Mouse (Mus musculus) small intestine, adult 2 months (tissue): Measurements from ENCODE around the gene Tmeff1. TPM values are rescaled to one million over a fixed set of nuclear protein-coding genes. Genes with fewer than 3 reads are reported as not detected.
A peak's percentile ranks its signal among the peaks of the same experiment; 100 is the strongest.

ENCODE experiments used
- H3K27ac ChIP-seq: fragments of 200-500 bp; 2 replicates; pipeline ENCODE4 v1.5.1; 2012; ENCODE audit warnings: low read depth, low read length, control low read depth, inconsistent platforms; ENCODE audit not compliant: insufficient read depth
- H3K27me3 ChIP-seq: fragments of 200-500 bp; 2 replicates; pipeline ENCODE4 v1.6.1; 2012; ENCODE audit warnings: mild to moderate bottlenecking, moderate library complexity, low read length, inconsistent platforms; ENCODE audit not compliant: control insufficient read depth, insufficient read depth
- H3K36me3 ChIP-seq: fragments of 200-500 bp; 2 replicates; pipeline ENCODE4 v1.6.1; 2012; ENCODE audit warnings: mild to moderate bottlenecking, low read length, control low read depth, inconsistent platforms; ENCODE audit not compliant: control insufficient read depth, insufficient read depth
- H3K4me1 ChIP-seq: fragments of 200-500 bp; 2 replicates; pipeline ENCODE4 v1.6.1; 2012; ENCODE audit warnings: low read length, inconsistent platforms, mixed read lengths; ENCODE audit not compliant: control insufficient read depth, insufficient read depth, insufficient read length
- H3K4me3 ChIP-seq: fragments of 200-500 bp; 2 replicates; pipeline ENCODE4 v1.5.1; 2012; ENCODE audit warnings: low read depth, mild to moderate bottlenecking, control low read depth, inconsistent platforms, low read length, moderate library complexity
- CTCF ChIP-seq: fragments of 200-500 bp; IDR thresholded peaks from 2 replicates; pipeline ENCODE4 v1.5.1; 2012; ENCODE audit warnings: low read depth, mild to moderate bottlenecking, control low read depth, inconsistent platforms, low read length, moderate library complexity, mixed read lengths; ENCODE audit not compliant: insufficient replicate concordance, insufficient read length; ENCODE audit errors: extremely low read depth
- POLR2A ChIP-seq: fragments of 200-500 bp; IDR thresholded peaks from 2 replicates; pipeline ENCODE4 v1.6.1; 2012; ENCODE audit warnings: low read depth, mild to moderate bottlenecking, control low read depth, inconsistent platforms, low read length, moderate library complexity
- WGBS: fragments of 180-500 bp; shearing (Covaris S2); methylation state at CpG from one replicate; pipeline ENCODE4 v1.1.7; 2018; 5-methylcytosine and 5-hydroxymethylcytosine counted together
- polyA plus RNA-seq: library from polyadenylated mRNA; depleted of rRNA; stranded (reverse); fragments of >200 nt; gene quantifications from 2 replicates; pipeline ENCODE4 v1.2.3, GENCODE M21; 2012

Tmeff1 gene
- polyA plus RNA-seq, 1 experiment, result 1.9 TPM

- Histone ChIP-seq H3K4me3 (peak overlapping the region; percentile 38), H3K4me1 (peaks cover 4% of the 10 kb centered on the region; the same call in 1 of the 2 replicates), H3K27ac (no peak overlapping the region), H3K27me3 (no peaks in the 10 kb centered on the region; the same call in 1 of the 2 replicates), H3K36me3 (no peaks in the 10 kb centered on the region)
- TF ChIP-seq CTCF (no peak), POLR2A (no peak)
- 79% methylated on average over 15 of the region's 15 CpGs for WGBS
These were observed 43.3 kb upstream of the Tmeff1 start for GRCm38 (mm10) chr4:48541526-48542250.

GRCm38 (mm10) chr4:48542351-48542750 is 42.6 kb upstream of the Tmeff1 start:
- H3K27ac ChIP-seq, result no peak overlapping the region
- peaks cover 4% of the 10 kb centered on the region; the same call in 1 of the 2 replicates for H3K4me1 ChIP-seq
- TF ChIP-seq POLR2A, result no peak
- no peak for TF ChIP-seq CTCF
- H3K36me3 ChIP-seq, result no peaks in the 10 kb centered on the region
- no peaks in the 10 kb centered on the region; the same call in 1 of the 2 replicates for H3K27me3 ChIP-seq
- whole genome bisulfite sequencing, result 66% methylated on average over 5 of the region's 5 CpGs
- no peak overlapping the region for H3K4me3 ChIP-seq

- no peak for TF ChIP-seq CTCF
- no peak for TF ChIP-seq POLR2A
- Histone ChIP-seq H3K4me3 (no peak overlapping the region), H3K27ac (no peak overlapping the region), H3K4me1 (peaks cover 4% of the 10 kb centered on the region; the same call in 1 of the 2 replicates), H3K36me3 (no peaks in the 10 kb centered on the region), H3K27me3 (no peaks in the 10 kb centered on the region; the same call in 1 of the 2 replicates)
- WGBS, result 70% methylated on average over 6 of the region's 6 CpGs
These were observed 41.7 kb upstream of the Tmeff1 start for GRCm38 (mm10) chr4:48543071-48543865.

- 94% methylated on average over 8 of the region's 8 CpGs for WGBS
- TF ChIP-seq POLR2A, result no peak
- TF ChIP-seq CTCF, result no peak
These were observed 40.8 kb upstream of the Tmeff1 start for GRCm38 (mm10) chr4:48544141-48544540.

GRCm38 (mm10) chr4:48545966-48546365 is 39.0 kb upstream of the Tmeff1 start:
- no peak for TF ChIP-seq CTCF
- TF ChIP-seq POLR2A, result no peak
- peak overlapping the region; percentile 31; the same call in 1 of the 2 replicates for H3K4me3 ChIP-seq
- H3K4me1 ChIP-seq, result peaks cover 2% of the 10 kb centered on the region; the same call in 1 of the 2 replicates
- no peak overlapping the region for H3K27ac ChIP-seq
- 31% methylated on average over 12 of the region's 12 CpGs for WGBS
- no peaks in the 10 kb centered on the region for H3K27me3 ChIP-seq
- H3K36me3 ChIP-seq, result no peaks in the 10 kb centered on the region

More at GRCm38 (mm10) chr4:48544141-48544540, 40.8 kb upstream of the Tmeff1 start:
- Histone ChIP-seq H3K4me3 (no peak overlapping the region), H3K27ac (no peak overlapping the region), H3K27me3 (no peaks in the 10 kb centered on the region; the same call in 1 of the 2 replicates), H3K4me1 (peaks cover 4% of the 10 kb centered on the region; the same call in 1 of the 2 replicates), H3K36me3 (no peaks in the 10 kb centered on the region)

GRCm38 (mm10) chr4:48546568-48547496 is 38.1 kb upstream of the Tmeff1 start:
- no peak overlapping the region for H3K4me3 ChIP-seq
- H3K27ac ChIP-seq, result no peak overlapping the region
- H3K4me1 ChIP-seq, result peaks cover 2% of the 10 kb centered on the region; the same call in 1 of the 2 replicates
- whole genome bisulfite sequencing, result 87% methylated on average over 9 of the region's 9 CpGs
- no peaks in the 10 kb centered on the region for H3K36me3 ChIP-seq
- TF ChIP-seq POLR2A (no peak), CTCF (no peak)
- H3K27me3 ChIP-seq, result no peaks in the 10 kb centered on the region
